Mouse (Mus musculus) erythroblast, adult 5-6 weeks (primary cell): ENCODE results near the gene Fam20b. TPM values are rescaled to one million over a fixed set of nuclear protein-coding genes. Genes with fewer than 3 reads are reported as not detected.

ENCODE experiments used
- ATAC-seq: replicated peaks from 2 replicates; pipeline ENCODE4 v1.8.0; 2016; ENCODE audit warnings: moderate number of reproducible peaks, mild to moderate bottlenecking, moderate TSS enrichment, inconsistent platforms; ENCODE audit not compliant: poor library complexity, low FRiP score, severe bottlenecking
- total RNA-seq, 2 experiments: library from RNA; stranded (forward) in 1 of 2; stranded (reverse) in 1 of 2; fragments of 150-400 nt in 1 of 2; fragments of 200-764, 138-1000 nt in 1 of 2; gene quantifications; 2 replicates each; pipeline versions ENCODE4 v1.2.3 to v1.2.4; 2015 to 2017; ENCODE audit warnings: low replicate concordance in 2 of 2

Gene Fam20b
- total RNA-seq, 2 experiments from 2014 or later = 10.6 to 19.9 TPM

GRCm38 (mm10) chr1:156644061-156644460, 74.8 kb downstream of the Fam20b start:
- ATAC-seq = no peak

GRCm38 (mm10) chr1:156642813-156643212, 76.1 kb downstream of the Fam20b start:
- ATAC-seq = no peak

- ATAC-seq = no peak
Observed at GRCm38 (mm10) chr1:156641808-156642207, 77.1 kb downstream of the Fam20b start.

GRCm38 (mm10) chr1:156640577-156640976, 78.3 kb downstream of the Fam20b start:
- ATAC-seq = no peak

GRCm38 (mm10) chr1:156639455-156639854, 79.4 kb downstream of the Fam20b start:
- ATAC-seq = no peak

GRCm38 (mm10) chr1:156635148-156635547, 83.7 kb downstream of the Fam20b start:
- no peak for ATAC-seq

- ATAC-seq = no peak
Observed at GRCm38 (mm10) chr1:156633095-156633494, 85.8 kb downstream of the Fam20b start.

GRCm38 (mm10) chr1:156630965-156631364, 87.9 kb downstream of the Fam20b start:
- ATAC-seq = no peak

GRCm38 (mm10) chr1:156629984-156630383, 88.9 kb downstream of the Fam20b start:
- no peak for ATAC-seq

Other genes starting within 250 kb of the Fam20b start
- gene Soat1, start 244.8 kb downstream of the Fam20b start, total RNA-seq (2015; ENCODE audit: low replicate concordance) = 15.0 and 32.1 TPM in 2 replicates
- gene Soat1, start 244.8 kb downstream of the Fam20b start, total RNA-seq (2017; ENCODE audit: low replicate concordance) = 22.6 and 24.8 TPM in 2 replicates
- 0.38 and 0.63 TPM in 2 replicates for gene Gm10031, start 195.1 kb downstream of the Fam20b start, total RNA-seq (2015; ENCODE audit: low replicate concordance)
- gene Gm10031, start 195.1 kb downstream of the Fam20b start, total RNA-seq (2017; ENCODE audit: low replicate concordance) = 3.3 and 5.4 TPM in 2 replicates
- gene Abl2, start 160.3 kb downstream of the Fam20b start, total RNA-seq (2015; ENCODE audit: low replicate concordance) = 1.3 and 8.6 TPM in 2 replicates
- 1.5 and 5.4 TPM in 2 replicates for gene Abl2, start 160.3 kb downstream of the Fam20b start, total RNA-seq (2017; ENCODE audit: low replicate concordance)
- gene Tor3a, start 44.7 kb downstream of the Fam20b start, total RNA-seq (2015; ENCODE audit: low replicate concordance) = 4.4 and 4.8 TPM in 2 replicates
- 4.9 and 8.3 TPM in 2 replicates for gene Tor3a, start 44.7 kb downstream of the Fam20b start, total RNA-seq (2017; ENCODE audit: low replicate concordance)
- not detected in 2 replicates for gene Angptl1, start 119.5 kb upstream of the Fam20b start, total RNA-seq (2015; ENCODE audit: low replicate concordance)
- not detected in 2 replicates for gene Angptl1, start 119.5 kb upstream of the Fam20b start, total RNA-seq (2017; ENCODE audit: low replicate concordance)
- gene Ralgps2, start 220.5 kb upstream of the Fam20b start, total RNA-seq (2015; ENCODE audit: low replicate concordance) = 2.1 and 3.6 TPM in 2 replicates
- 3.1 and 6.6 TPM in 2 replicates for gene Ralgps2, start 220.5 kb upstream of the Fam20b start, total RNA-seq (2017; ENCODE audit: low replicate concordance)